Mouse (Mus musculus) megakaryocyte, embryonic 14.5 days (primary cell): ENCODE data around the gene Med28.

Source experiments
- FLI1 ChIP-seq: IDR thresholded peaks from 2 replicates; pipeline ENCODE4 v1.6.1; 2012; ENCODE audit warnings: low read length, inconsistent platforms, mixed read lengths
- GATA1 ChIP-seq: IDR thresholded peaks from 3 replicates; pipeline ENCODE4 v1.6.1; 2012; ENCODE audit warnings: mixed read lengths, low read length, inconsistent platforms, borderline replicate concordance

DNA sequence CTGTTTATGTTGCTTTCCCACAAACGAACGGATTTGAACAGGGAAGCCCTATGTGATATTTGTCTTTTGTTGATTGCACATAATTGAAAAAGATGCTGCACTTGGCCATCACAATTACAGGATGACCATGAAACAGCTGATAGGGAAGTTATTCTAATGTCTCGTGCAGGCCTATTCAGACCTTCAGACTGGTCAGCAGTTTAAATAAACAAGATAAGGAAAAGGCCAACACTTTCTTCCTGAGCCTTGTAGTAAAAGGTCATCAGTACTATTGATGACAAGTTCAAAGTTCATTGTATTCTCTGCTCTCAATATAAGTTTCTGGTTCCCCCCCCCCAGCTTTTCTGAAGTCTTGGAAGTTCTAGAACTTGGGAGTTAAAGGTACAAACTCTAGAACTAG is 37.4 kb upstream of the Med28 start:
- no peak for TF ChIP-seq GATA1
- no peak for TF ChIP-seq FLI1
